Mouse (Mus musculus) midbrain, embryonic 16.5 days (tissue): ENCODE measurements around the gene Srebf2. TPM values are rescaled to one million over a fixed set of nuclear protein-coding genes. Genes with fewer than 3 reads are reported as not detected.

Source experiments
- ATAC-seq: fragments of 200-750 bp; cut with Nextera tagmentation; 2 replicates; pipeline ENCODE4 v1.8.0; 2017; ENCODE audit warnings: moderate TSS enrichment
- H3K27ac ChIP-seq: fragments of 300-500 bp; sonication (generic); 2 replicates; pipeline ENCODE4 v1.5.1; 2014; ENCODE audit warnings: mild to moderate bottlenecking, low read length, mixed read lengths
- H3K27me3 ChIP-seq: fragments of 300-500 bp; sonication (generic); 2 replicates; pipeline ENCODE4 v1.6.1; 2014; ENCODE audit warnings: low read depth, low read length, mixed read lengths; ENCODE audit not compliant: control insufficient read depth, insufficient read depth
- H3K36me3 ChIP-seq: fragments of 300-500 bp; sonication (generic); 2 replicates; pipeline ENCODE4 v1.6.1; 2014; ENCODE audit warnings: mild to moderate bottlenecking, low read length, moderate library complexity, mixed read lengths; ENCODE audit not compliant: control insufficient read depth, insufficient read depth
- H3K4me1 ChIP-seq: fragments of 300-500 bp; sonication (generic); 2 replicates; pipeline ENCODE4 v1.6.1; 2014; ENCODE audit warnings: mild to moderate bottlenecking, low read length, mixed read lengths; ENCODE audit not compliant: control insufficient read depth, insufficient read depth
- H3K4me2 ChIP-seq: fragments of 300-500 bp; sonication (generic); 2 replicates; pipeline ENCODE4 v1.6.1; 2014; ENCODE audit warnings: mild to moderate bottlenecking, low read length, mixed read lengths
- H3K4me3 ChIP-seq: fragments of 300-500 bp; sonication (generic); 2 replicates; pipeline ENCODE4 v1.5.1; 2014; ENCODE audit warnings: low read depth, mild to moderate bottlenecking, low read length, moderate library complexity, mixed read lengths
- H3K9ac ChIP-seq: fragments of 300-500 bp; sonication (generic); 2 replicates; pipeline ENCODE4 v1.6.1; 2014; ENCODE audit warnings: low read depth, low read length, mixed read lengths
- H3K9me3 ChIP-seq: fragments of 300-500 bp; sonication (generic); replicated peaks from 2 replicates; pipeline ENCODE4 v1.6.1; 2014; ENCODE audit warnings: mild to moderate bottlenecking, low read length, mixed read lengths; ENCODE audit not compliant: control insufficient read depth, poor library complexity, severe bottlenecking
- WGBS: fragments of 180-500 bp; shearing (Covaris S2); extraction: QIAGEN DNeasy Blood & Tissue Kit; methylation state at CpG from one replicate; pipeline ENCODE4 v1.1.7; 2014; 5-methylcytosine and 5-hydroxymethylcytosine counted together
- microRNA counts: library from miRNA; unstranded; fragments of <30 nt; microRNA quantifications from one replicate; lab custom pipeline; 2016
- microRNA-seq: library from miRNA; unstranded; fragments of <30 nt; microRNA quantifications from one replicate; pipeline ENCODE4, GENCODE M21; 2017
- polyA plus RNA-seq: library from polyadenylated mRNA; unstranded; fragments of >200 nt; fragmentation: Nextera tagmentation; extraction: Ambion mirVana; gene quantifications from 2 replicates; pipeline ENCODE4 v1.2.1, GENCODE M21; 2015

Srebf2 gene
- polyA plus RNA-seq, 1 experiment from 2014 or later, result 194 TPM

DNA sequence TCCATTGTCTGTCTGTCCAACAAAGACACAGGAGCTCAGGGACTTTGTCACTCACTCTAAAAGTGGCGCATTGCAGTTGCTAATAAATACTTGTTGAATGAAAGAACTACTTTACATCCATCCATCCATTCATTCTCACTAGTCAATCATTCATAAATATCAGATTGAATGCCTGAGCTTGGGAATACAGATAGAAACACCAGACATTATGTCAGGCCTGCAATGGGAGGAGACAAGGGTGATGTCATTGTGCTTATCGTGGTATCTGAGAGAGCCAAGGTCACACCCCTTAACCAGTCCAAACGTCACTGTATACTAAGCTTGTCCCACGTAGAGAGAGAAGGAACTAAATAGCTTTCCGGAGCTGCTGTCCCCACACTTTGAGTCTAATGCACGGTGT, 105.1 kb downstream of the Srebf2 start, which contains the start of gene 1500009C09Rik:
Gene 1500009C09Rik, plus strand, starts transcription at position 301 of the 400 bp plus-strand sequence.
- H3K27me3 ChIP-seq, result no peaks in the 10 kb centered on the region
- no peak for ATAC-seq
- H3K9ac ChIP-seq, result no peak within 1 kb of the TSS
- H3K4me2 ChIP-seq, result no peak within 1 kb of the TSS
- 88% methylated on average over 6 of the region's 6 CpGs for WGBS
- H3K9me3 ChIP-seq, result no peaks in the 10 kb centered on the region
- H3K36me3 ChIP-seq, result no peaks in the 10 kb centered on the region
- H3K4me1 ChIP-seq, result peaks cover 16% of the 10 kb centered on the region
- no peak within 1 kb of the TSS for H3K27ac ChIP-seq
- H3K4me3 ChIP-seq, result no peak within 1 kb of the TSS

MicroRNA genes within 50 kb of the gene (microRNA counts, 519-probe panel; counts per million panel counts)
- 2,236 counts per million, percentile 64 among the panel's probes with 10 or more counts for microRNA mmu-miR-33 (lab: Ali Mortazavi, UCI)

Small RNA genes within 50 kb of the gene (microRNA-seq; reads per million reads assigned to microRNA genes)
- 140 reads per million, percentile 57 among the genes with 10 or more reads in this experiment for gene Mir33

Other genes with a start within 250 kb of the Srebf2 start
- 74.3 and 77.2 TPM in 2 replicates for gene Polr3h, start 220.9 kb upstream of the Srebf2 start, polyA plus RNA-seq
- gene Csdc2, start 210.4 kb upstream of the Srebf2 start, polyA plus RNA-seq, result 241 and 293 TPM in 2 replicates
- 81.4 and 107 TPM in 2 replicates for gene Pmm1, start 186.3 kb upstream of the Srebf2 start, polyA plus RNA-seq
- not detected in 2 replicates for gene 1700029P11Rik, start 166.6 kb upstream of the Srebf2 start, polyA plus RNA-seq
- gene Xrcc6, start 159.3 kb upstream of the Srebf2 start, polyA plus RNA-seq, result 36.5 and 37.3 TPM in 2 replicates
- 46.4 and 47.2 TPM in 2 replicates for gene Desi1, start 113.3 kb upstream of the Srebf2 start, polyA plus RNA-seq
- 217 and 249 TPM in 2 replicates for gene Snu13, start 99.6 kb upstream of the Srebf2 start, polyA plus RNA-seq
- not detected in 2 replicates for gene 4930407I10Rik, start 88.0 kb upstream of the Srebf2 start, polyA plus RNA-seq
- gene Mei1, start 77.2 kb upstream of the Srebf2 start, polyA plus RNA-seq, result 0.05 TPM in 1 of 2 replicates, not detected in the other
- 10.5 and 11.3 TPM in 2 replicates for gene Ccdc134, start 19.3 kb upstream of the Srebf2 start, polyA plus RNA-seq
- 0.77 and 1.0 TPM in 2 replicates for gene Shisa8, start 65.6 kb downstream of the Srebf2 start, polyA plus RNA-seq
- gene Tnfrsf13c, start 77.2 kb downstream of the Srebf2 start, polyA plus RNA-seq, result 0.14 TPM in 1 of 2 replicates, not detected in the other
- gene Cenpm, start 97.6 kb downstream of the Srebf2 start, polyA plus RNA-seq, result 12.7 and 13.9 TPM in 2 replicates
- 21.0 and 21.7 TPM in 2 replicates for gene 1500009C09Rik, start 105.2 kb downstream of the Srebf2 start, polyA plus RNA-seq
- 406 and 437 TPM in 2 replicates for gene Sept3, start 127.7 kb downstream of the Srebf2 start, polyA plus RNA-seq
- 0.25 TPM in 1 of 2 replicates, not detected in the other for gene Wbp2nl, start 151.8 kb downstream of the Srebf2 start, polyA plus RNA-seq
- 23.8 and 28.0 TPM in 2 replicates for gene Naga, start 191.7 kb downstream of the Srebf2 start, polyA plus RNA-seq
- 1.1 and 1.5 TPM in 2 replicates for gene Pheta2, start 191.8 kb downstream of the Srebf2 start, polyA plus RNA-seq
- gene Smdt1, start 191.8 kb downstream of the Srebf2 start, polyA plus RNA-seq, result 300 and 320 TPM in 2 replicates
- 321 and 346 TPM in 2 replicates for gene Ndufa6, start 207.1 kb downstream of the Srebf2 start, polyA plus RNA-seq
- gene Cyp2d22, start 233.1 kb downstream of the Srebf2 start, polyA plus RNA-seq, result 1.2 and 1.5 TPM in 2 replicates
- gene Cyp2d11, start 246.8 kb downstream of the Srebf2 start, polyA plus RNA-seq, result not detected in 2 replicates